Mouse (Mus musculus) C2C12 (cell line): ENCODE results near the gene Nosip. TPM values are rescaled to one million over a fixed set of nuclear protein-coding genes. Genes with fewer than 3 reads are reported as not detected.

ENCODE experiments used
- H3K27me3 ChIP-seq: one replicate; pipeline ENCODE4 v1.6.1; 2011; ENCODE audit not compliant: control insufficient read depth, insufficient read depth, insufficient read length
- H3K36me3 ChIP-seq: one replicate; pipeline ENCODE4 v1.6.1; 2011; ENCODE audit not compliant: control insufficient read depth, insufficient read depth
- H3K4me3 ChIP-seq: one replicate; pipeline ENCODE4 v1.5.1; 2011; ENCODE audit warnings: mild to moderate bottlenecking, control low read depth; ENCODE audit not compliant: poor library complexity, insufficient read depth, severe bottlenecking
- H3K79me2 ChIP-seq: one replicate; pipeline ENCODE4 v1.6.1; 2011; ENCODE audit not compliant: control insufficient read depth, insufficient read depth
- H3K79me3 ChIP-seq: one replicate; pipeline ENCODE4 v1.6.1; 2011; ENCODE audit warnings: low read depth, control low read depth
- H3ac ChIP-seq: one replicate; pipeline ENCODE3; 2011; ENCODE audit warnings: low read depth; ENCODE audit not compliant: control insufficient read depth, insufficient read length
- CEBPB ChIP-seq: IDR thresholded peaks from one replicate; pipeline ENCODE4 v1.6.1; 2011; ENCODE audit warnings: low read depth, mild to moderate bottlenecking, control low read depth, moderate library complexity
- CTCF ChIP-seq: IDR thresholded peaks from one replicate; pipeline ENCODE4 v1.5.1; 2011; ENCODE audit not compliant: control insufficient read depth, insufficient read depth, insufficient read length
- FOSL1 ChIP-seq: IDR thresholded peaks from one replicate; pipeline ENCODE4 v1.8.0; 2011; ENCODE audit warnings: mild to moderate bottlenecking, low read length; ENCODE audit not compliant: poor library complexity, insufficient read depth, severe bottlenecking
- MAX ChIP-seq: IDR thresholded peaks from one replicate; pipeline ENCODE4 v1.6.1; 2011; ENCODE audit warnings: mild to moderate bottlenecking, control low read depth
- MYOD1 ChIP-seq: IDR thresholded peaks from one replicate; pipeline ENCODE4 v1.6.1; 2011; ENCODE audit warnings: low read depth; ENCODE audit not compliant: control insufficient read depth, insufficient read length
- MYOG ChIP-seq: IDR thresholded peaks from one replicate; pipeline ENCODE4 v1.6.1; 2011; ENCODE audit not compliant: control insufficient read depth, insufficient read length; ENCODE audit errors: extremely low read depth
- USF1 ChIP-seq: IDR thresholded peaks from one replicate; pipeline ENCODE4 v1.6.1; 2011; ENCODE audit warnings: low read depth, mild to moderate bottlenecking, control low read depth, moderate library complexity
- polyA plus RNA-seq: library from polyadenylated mRNA; unstranded; fragments of >200 nt; fragmentation: generic; extraction: Trizol; gene quantifications from one replicate; pipeline ENCODE4 v1.2.1, GENCODE M21; 2012; ENCODE audit warnings: missing spikeins

Nosip gene
- polyA plus RNA-seq, 1 experiment, result 66.6 TPM

GRCm38 (mm10) chr7:45077829-45078228 is 15.6 kb downstream of the Nosip start:
- peaks cover 10% of the 10 kb centered on the region for H3K36me3 ChIP-seq
- TF ChIP-seq MYOD1 (no peak), MAX (no peak), USF1 (no peak)
- peaks cover 6% of the 10 kb centered on the region for H3K79me3 ChIP-seq
- no peak overlapping the region for H3K4me3 ChIP-seq
- H3K27me3 ChIP-seq, result no peaks in the 10 kb centered on the region
- no peak overlapping the region for H3ac ChIP-seq
- H3K79me2 ChIP-seq, result peaks cover 15% of the 10 kb centered on the region

- Histone ChIP-seq H3K36me3 (peaks cover 6% of the 10 kb centered on the region), H3ac (no peak overlapping the region), H3K79me2 (peaks cover 8% of the 10 kb centered on the region), H3K4me3 (no peak overlapping the region), H3K27me3 (no peaks in the 10 kb centered on the region), H3K79me3 (peaks cover under 1% of the 10 kb centered on the region)
- TF ChIP-seq MYOG (no peak), CTCF (no peak), FOSL1 (no peak), CEBPB (no peak), MAX (no peak), MYOD1 (no peak), USF1 (no peak)
Observed at GRCm38 (mm10) chr7:45078513-45078912, 16.3 kb downstream of the Nosip start.

DNA sequence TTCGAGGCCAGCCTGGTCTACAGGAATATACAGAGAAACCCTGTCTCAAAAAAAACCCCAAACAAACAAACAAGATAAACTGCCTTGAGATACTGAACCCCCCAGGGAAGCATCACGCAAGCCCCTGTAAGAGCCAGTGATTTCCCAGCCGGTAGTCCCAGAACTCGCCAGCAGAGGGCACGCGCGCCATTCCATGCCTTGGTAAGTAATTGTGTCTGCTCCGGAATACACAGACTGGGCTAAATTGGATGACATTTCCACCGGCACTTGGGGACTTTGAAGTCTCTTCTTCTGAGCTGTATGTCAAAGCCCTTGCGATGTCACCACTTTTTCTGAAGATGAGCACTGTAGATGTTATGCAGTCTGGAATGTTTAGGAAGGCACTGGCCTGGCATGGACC is 17.6 kb downstream of the Nosip start:
- TF ChIP-seq CTCF (peak; percentile 80), FOSL1 (no peak)
- no peak overlapping the region for H3ac ChIP-seq
- H3K4me3 ChIP-seq, result no peak overlapping the region
- H3K36me3 ChIP-seq, result peaks cover 6% of the 10 kb centered on the region
- H3K27me3 ChIP-seq, result no peaks in the 10 kb centered on the region
- no peaks in the 10 kb centered on the region for H3K79me3 ChIP-seq
- no peaks in the 10 kb centered on the region for H3K79me2 ChIP-seq

GRCm38 (mm10) chr7:45081016-45081415 is 18.8 kb downstream of the Nosip start:
- H3K36me3 ChIP-seq, result peaks cover 6% of the 10 kb centered on the region
- no peaks in the 10 kb centered on the region for H3K79me3 ChIP-seq
- no peaks in the 10 kb centered on the region for H3K27me3 ChIP-seq
- TF ChIP-seq CTCF (no peak), MYOD1 (no peak), MAX (no peak), MYOG (no peak), USF1 (no peak), CEBPB (no peak), FOSL1 (no peak)
- no peak overlapping the region for H3K4me3 ChIP-seq
- no peak overlapping the region for H3ac ChIP-seq
- no peaks in the 10 kb centered on the region for H3K79me2 ChIP-seq

GRCm38 (mm10) chr7:45082401-45083299 is 20.4 kb downstream of the Nosip start:
- Histone ChIP-seq H3K36me3 (peaks cover 2% of the 10 kb centered on the region), H3K27me3 (no peaks in the 10 kb centered on the region), H3K4me3 (no peak overlapping the region)

More at GRCm38 (mm10) chr7:45082401-45083299, 20.4 kb downstream of the Nosip start:
- H3ac ChIP-seq, result no peak overlapping the region
- TF ChIP-seq MAX, result no peak
- peak; percentile 14 for TF ChIP-seq USF1
- peak; percentile 7 for TF ChIP-seq CTCF
- TF ChIP-seq MYOG, result no peak
- TF ChIP-seq CEBPB, result no peak
- TF ChIP-seq MYOD1, result peak; percentile 36
- no peak for TF ChIP-seq FOSL1
- H3K79me3 ChIP-seq, result no peaks in the 10 kb centered on the region
- H3K79me2 ChIP-seq, result no peaks in the 10 kb centered on the region
